Mouse (Mus musculus) lung, embryonic 15.5 days (tissue): ENCODE data around the gene Cdc42ep5. TPM values are rescaled to one million over a fixed set of nuclear protein-coding genes. Genes with fewer than 3 reads are reported as not detected.
"Not testable (repeated sequence)": the region's sequence is repeated elsewhere in the genome, so short reads cannot be mapped to it uniquely, and the experiment has no call there.

ENCODE experiments used
- ATAC-seq: fragments of 200-750 bp; cut with Nextera tagmentation; 2 replicates; pipeline ENCODE4 v1.8.0; 2017; ENCODE audit warnings: moderate number of reproducible peaks, borderline replicate concordance; ENCODE audit not compliant: low FRiP score, low TSS enrichment; ENCODE audit errors: extremely low read depth
- H3K27ac ChIP-seq: fragments of 300-500 bp; sonication (generic); 2 replicates; pipeline ENCODE4 v1.5.1; 2015; ENCODE audit warnings: moderate library complexity, mild to moderate bottlenecking, inconsistent platforms
- H3K27me3 ChIP-seq: fragments of 300-500 bp; sonication (generic); 2 replicates; pipeline ENCODE4 v1.6.1; 2015; ENCODE audit warnings: inconsistent platforms
- H3K36me3 ChIP-seq: fragments of 300-500 bp; sonication (generic); 2 replicates; pipeline ENCODE4 v1.6.1; 2015; ENCODE audit warnings: inconsistent platforms
- H3K4me1 ChIP-seq: fragments of 300-500 bp; sonication (generic); 2 replicates; pipeline ENCODE4 v1.6.1; 2015; ENCODE audit warnings: inconsistent platforms
- H3K4me2 ChIP-seq: fragments of 300-500 bp; sonication (generic); 2 replicates; pipeline ENCODE4 v1.6.1; 2015; ENCODE audit warnings: inconsistent platforms, mild to moderate bottlenecking, moderate library complexity
- H3K4me3 ChIP-seq: fragments of 300-500 bp; sonication (generic); 2 replicates; pipeline ENCODE4 v1.5.1; 2015; ENCODE audit warnings: mild to moderate bottlenecking, inconsistent platforms
- H3K9ac ChIP-seq: fragments of 300-500 bp; sonication (generic); 2 replicates; pipeline ENCODE4 v1.6.1; 2015; ENCODE audit warnings: inconsistent platforms
- H3K9me3 ChIP-seq: fragments of 300-500 bp; sonication (generic); 2 replicates; pipeline ENCODE4 v1.6.1; 2016; ENCODE audit warnings: inconsistent platforms
- WGBS: fragments of 180-500 bp; shearing (Covaris S2); methylation state at CpG from one replicate; pipeline ENCODE4 v1.1.7; 2015; 5-methylcytosine and 5-hydroxymethylcytosine counted together
- polyA plus RNA-seq: library from polyadenylated mRNA; unstranded; fragments of >200 nt; fragmentation: Nextera tagmentation; extraction: Ambion mirVana; gene quantifications from 2 replicates; pipeline ENCODE4 v1.2.1, GENCODE M21; 2015

Cdc42ep5 gene
- 39.8 and 41.0 TPM in 2 replicates for polyA plus RNA-seq

GRCm38 (mm10) chr7:4164090-4164910 lies at the start of gene Cdc42ep5:
Gene Cdc42ep5, minus strand, starts transcription at chr7:4164860.
- no peaks in the 10 kb centered on the region for H3K36me3 ChIP-seq
- H3K27ac ChIP-seq, result peak within 1 kb of the TSS; percentile 93
- peak within 1 kb of the TSS; percentile 88 for H3K4me2 ChIP-seq
- H3K9me3 ChIP-seq, result no peaks in the 10 kb centered on the region
- H3K9ac ChIP-seq, result peak within 1 kb of the TSS; percentile 69
- WGBS, result under 1% methylated on average over 19 of the region's 20 CpGs
- H3K27me3 ChIP-seq, result no peaks in the 10 kb centered on the region
- H3K4me1 ChIP-seq, result peaks cover 19% of the 10 kb centered on the region
- peak within 1 kb of the TSS; percentile 58 for H3K4me3 ChIP-seq
- ATAC-seq, result peak; percentile 95

- not testable (repeated sequence) for ATAC-seq, H3K36me3 ChIP-seq, H3K9ac ChIP-seq, H3K4me2 ChIP-seq, H3K27ac ChIP-seq, H3K4me1 ChIP-seq, H3K4me3 ChIP-seq, H3K9me3 ChIP-seq, H3K27me3 ChIP-seq
Observed at GRCm38 (mm10) chr7:4213436-4213835, 48.8 kb upstream of the Cdc42ep5 start.

GRCm38 (mm10) chr7:4208626-4209025 lies 44.0 kb upstream of the Cdc42ep5 start:
- H3K27ac ChIP-seq, result no peak overlapping the region
- no peak overlapping the region for H3K4me3 ChIP-seq
- H3K36me3 ChIP-seq, result no peaks in the 10 kb centered on the region
- no peaks in the 10 kb centered on the region for H3K9me3 ChIP-seq
- no peak for ATAC-seq
- H3K9ac ChIP-seq, result no peak overlapping the region
- H3K4me1 ChIP-seq, result no peaks in the 10 kb centered on the region
- H3K4me2 ChIP-seq, result no peak overlapping the region
- no peaks in the 10 kb centered on the region for H3K27me3 ChIP-seq
- WGBS, result 49% methylated on average over 2 of the region's 2 CpGs

GRCm38 (mm10) chr7:4207126-4207525 lies 42.5 kb upstream of the Cdc42ep5 start:
- no peak overlapping the region for H3K27ac ChIP-seq
- no peaks in the 10 kb centered on the region for H3K27me3 ChIP-seq
- ATAC-seq, result no peak
- no peak overlapping the region for H3K9ac ChIP-seq
- no peaks in the 10 kb centered on the region for H3K36me3 ChIP-seq
- WGBS, result 74% methylated on average over 1 of the region's 1 CpGs
- no peaks in the 10 kb centered on the region for H3K9me3 ChIP-seq
- H3K4me2 ChIP-seq, result no peak overlapping the region
- no peaks in the 10 kb centered on the region for H3K4me1 ChIP-seq
- H3K4me3 ChIP-seq, result no peak overlapping the region

DNA sequence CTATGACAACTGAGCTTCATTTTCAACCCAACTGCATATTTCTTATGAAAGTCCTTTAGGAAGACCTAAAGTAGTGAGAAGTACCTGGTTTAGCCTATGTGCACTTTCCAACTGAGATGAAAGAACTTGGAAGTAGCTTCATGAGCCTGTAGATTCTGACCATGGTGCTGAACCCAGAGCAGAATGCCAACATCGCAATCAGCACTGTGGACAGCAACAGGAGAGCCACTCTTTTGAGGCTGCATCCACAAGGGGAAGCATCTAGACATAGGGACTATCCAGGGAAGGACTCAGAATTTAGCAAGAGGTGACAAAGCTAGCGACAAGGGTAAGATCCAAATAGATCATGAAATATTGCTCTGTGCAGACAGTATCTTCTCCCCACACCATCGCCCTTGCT lies 13.8 kb upstream of the Cdc42ep5 start:
- no peak for ATAC-seq
- Histone ChIP-seq H3K9me3 (no peaks in the 10 kb centered on the region), H3K36me3 (no peaks in the 10 kb centered on the region), H3K4me3 (no peak overlapping the region), H3K4me1 (no peaks in the 10 kb centered on the region), H3K27ac (no peak overlapping the region), H3K4me2 (no peak overlapping the region), H3K27me3 (no peaks in the 10 kb centered on the region), H3K9ac (no peak overlapping the region)
- WGBS, result 44% methylated on average over 3 of the region's 3 CpGs

DNA sequence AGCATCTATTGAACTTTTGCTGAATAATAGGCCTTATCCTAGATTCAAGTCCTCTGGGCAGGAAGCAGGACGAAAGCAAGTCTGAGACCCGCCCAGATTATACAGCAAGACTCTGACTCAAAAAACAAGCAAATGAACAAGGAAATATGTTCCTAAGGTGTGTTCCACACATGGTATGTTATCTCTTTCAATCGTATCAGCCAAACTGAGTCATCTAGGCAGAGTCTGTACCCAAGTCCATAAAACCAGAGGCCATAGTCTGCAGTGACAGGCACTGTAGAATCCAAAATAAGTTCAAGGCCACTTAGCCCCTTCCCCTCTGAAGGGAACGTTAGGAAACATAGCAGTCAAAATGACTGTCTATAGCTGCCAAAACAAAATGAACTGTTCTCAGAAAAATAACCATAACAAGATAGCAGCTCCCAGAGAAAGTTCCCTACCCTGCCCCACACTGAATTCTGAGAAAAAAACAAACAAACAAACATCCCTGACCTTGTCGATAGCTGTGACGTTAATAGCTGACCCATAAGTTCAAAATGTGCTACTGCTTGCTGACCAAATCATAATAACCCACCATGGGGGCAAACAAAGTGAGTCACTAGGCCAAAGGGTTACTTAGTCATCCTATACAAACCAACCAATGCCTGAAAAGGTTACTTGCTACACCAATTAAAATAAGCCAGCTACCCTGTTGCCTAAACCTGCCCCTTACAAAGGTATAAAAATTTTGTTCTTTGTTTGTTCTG lies 5.7 kb upstream of the Cdc42ep5 start:
- WGBS, result 68% methylated on average over 6 of the region's 6 CpGs
- H3K4me3 ChIP-seq, result no peak overlapping the region
- H3K9ac ChIP-seq, result no peak overlapping the region
- H3K4me2 ChIP-seq, result no peak overlapping the region
- ATAC-seq, result no peak
- H3K9me3 ChIP-seq, result no peaks in the 10 kb centered on the region
- H3K4me1 ChIP-seq, result no peaks in the 10 kb centered on the region; the same call in 1 of the 2 replicates
- H3K36me3 ChIP-seq, result no peaks in the 10 kb centered on the region
- H3K27me3 ChIP-seq, result no peaks in the 10 kb centered on the region
- no peak overlapping the region for H3K27ac ChIP-seq

GRCm38 (mm10) chr7:4167098-4167497 lies 2.4 kb upstream of the Cdc42ep5 start:
- H3K9ac ChIP-seq, result no peak overlapping the region
- no peaks in the 10 kb centered on the region for H3K9me3 ChIP-seq
- no peak overlapping the region for H3K4me3 ChIP-seq
- H3K4me2 ChIP-seq, result no peak overlapping the region
- H3K27me3 ChIP-seq, result no peaks in the 10 kb centered on the region
- no peaks in the 10 kb centered on the region for H3K36me3 ChIP-seq
- no peak overlapping the region for H3K27ac ChIP-seq
- no peak for ATAC-seq
- peaks cover 19% of the 10 kb centered on the region for H3K4me1 ChIP-seq

GRCm38 (mm10) chr7:4165286-4165685 lies 626 bp upstream of the Cdc42ep5 start:
- Histone ChIP-seq H3K27ac (peak overlapping the region; percentile 93), H3K36me3 (no peaks in the 10 kb centered on the region)
- 5% methylated on average over 3 of the region's 3 CpGs for WGBS

GRCm38 (mm10) chr7:4163571-4164072 lies 1.0 kb downstream of the Cdc42ep5 start:
- Histone ChIP-seq H3K4me1 (peaks cover 19% of the 10 kb centered on the region), H3K4me3 (peak overlapping the region; percentile 58), H3K9ac (peak overlapping the region; percentile 69), H3K36me3 (no peaks in the 10 kb centered on the region), H3K4me2 (peak overlapping the region; percentile 88), H3K27ac (peak overlapping the region; percentile 93), H3K9me3 (no peaks in the 10 kb centered on the region), H3K27me3 (no peaks in the 10 kb centered on the region)
- ATAC-seq, result peak; percentile 57
- WGBS, result 2% methylated on average over 11 of the region's 11 CpGs

More at GRCm38 (mm10) chr7:4165286-4165685, 626 bp upstream of the Cdc42ep5 start:
- ATAC-seq, result no peak
- H3K4me2 ChIP-seq, result peak overlapping the region; percentile 88
- peak overlapping the region; percentile 58 for H3K4me3 ChIP-seq
- no peak overlapping the region for H3K9ac ChIP-seq
- H3K9me3 ChIP-seq, result no peaks in the 10 kb centered on the region
- no peaks in the 10 kb centered on the region for H3K27me3 ChIP-seq
- H3K4me1 ChIP-seq, result peaks cover 19% of the 10 kb centered on the region

DNA sequence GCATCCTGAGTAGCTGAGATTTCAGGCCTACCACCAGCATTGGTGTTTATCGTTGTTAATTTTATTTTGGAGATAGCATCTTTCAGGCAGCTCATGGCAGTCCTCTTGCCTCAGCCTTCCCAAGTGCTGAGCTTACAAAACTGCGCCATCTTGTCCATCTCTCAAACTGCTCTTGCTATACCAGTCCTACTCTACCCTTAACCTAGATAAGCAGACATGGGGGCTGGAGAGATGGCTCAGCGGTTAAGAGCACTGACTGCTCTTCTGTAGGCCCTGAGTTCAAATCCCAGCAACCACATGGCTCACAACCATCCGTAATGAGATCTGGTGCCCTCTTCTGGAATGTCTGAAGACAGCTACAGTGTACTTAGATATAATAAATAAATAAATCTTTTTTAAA lies 3.1 kb downstream of the Cdc42ep5 start:
- H3K27me3 ChIP-seq, H3K9ac ChIP-seq, H3K4me2 ChIP-seq, H3K4me3 ChIP-seq, H3K27ac ChIP-seq, H3K36me3 ChIP-seq, H3K9me3 ChIP-seq, ATAC-seq: not testable (repeated sequence)
- H3K4me1 ChIP-seq, result peaks cover 19% of the 10 kb centered on the region
- WGBS, result 88% methylated on average over 4 of the region's 4 CpGs

GRCm38 (mm10) chr7:4154976-4155375 lies 9.7 kb downstream of the Cdc42ep5 start:
- Histone ChIP-seq H3K36me3 (no peaks in the 10 kb centered on the region), H3K9ac (no peak overlapping the region), H3K4me1 (peaks cover 13% of the 10 kb centered on the region), H3K27me3 (peaks cover 7% of the 10 kb centered on the region; the same call in 1 of the 2 replicates), H3K4me3 (no peak overlapping the region), H3K4me2 (no peak overlapping the region), H3K9me3 (no peaks in the 10 kb centered on the region), H3K27ac (no peak overlapping the region)
- 55% methylated on average over 4 of the region's 4 CpGs for WGBS
- ATAC-seq, result no peak

DNA sequence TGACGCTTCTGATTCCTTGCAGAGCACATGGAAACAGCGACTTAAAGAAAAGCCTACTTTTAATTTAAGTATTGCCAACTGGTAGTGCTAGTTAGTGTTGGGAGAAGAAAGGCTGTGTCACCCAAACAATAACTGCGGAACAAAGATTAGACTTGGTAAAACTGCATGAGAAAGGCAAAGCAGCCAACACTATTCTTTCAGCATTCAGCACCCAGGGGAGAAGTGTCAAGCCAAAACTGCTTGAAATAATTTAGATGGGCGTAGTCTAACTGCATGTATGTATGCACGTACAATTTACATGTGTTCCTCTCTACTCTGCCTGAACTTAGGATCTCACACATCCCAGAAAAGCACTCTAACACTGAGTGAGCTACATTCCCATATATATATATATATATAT lies 10.3 kb downstream of the Cdc42ep5 start:
- H3K27me3 ChIP-seq, result peaks cover 7% of the 10 kb centered on the region; the same call in 1 of the 2 replicates
- ATAC-seq, result no peak
- 81% methylated on average over 5 of the region's 5 CpGs for WGBS
- no peak overlapping the region for H3K9ac ChIP-seq
- peaks cover 16% of the 10 kb centered on the region for H3K4me1 ChIP-seq
- H3K4me2 ChIP-seq, result no peak overlapping the region
- no peak overlapping the region for H3K4me3 ChIP-seq
- H3K27ac ChIP-seq, result no peak overlapping the region
- no peaks in the 10 kb centered on the region for H3K36me3 ChIP-seq
- H3K9me3 ChIP-seq, result no peaks in the 10 kb centered on the region
